Mouse (Mus musculus) bone marrow macrophage, adult 2 months (primary cell): ENCODE measurements around the gene Bnip3. TPM values are rescaled to one million over a fixed set of nuclear protein-coding genes. Genes with fewer than 3 reads are reported as not detected.

Experiments used
- H3K27ac ChIP-seq: 2 replicates; pipeline ENCODE4 v1.5.1; 2012; ENCODE audit warnings: low read depth, low read length; ENCODE audit not compliant: insufficient read depth
- H3K4me1 ChIP-seq: 2 replicates; pipeline ENCODE4 v1.6.1; 2012; ENCODE audit warnings: low read length; ENCODE audit not compliant: control insufficient read depth, insufficient read depth
- H3K4me3 ChIP-seq: 2 replicates; pipeline ENCODE4 v1.5.1; 2012; ENCODE audit warnings: mild to moderate bottlenecking, low read length, moderate library complexity; ENCODE audit not compliant: insufficient read depth
- CTCF ChIP-seq: IDR thresholded peaks from 2 replicates; pipeline ENCODE4 v1.5.1; 2012; ENCODE audit warnings: low read depth, mild to moderate bottlenecking, low read length, moderate library complexity
- POLR2A ChIP-seq: IDR thresholded peaks from 2 replicates; pipeline ENCODE4 v1.6.1; 2012; ENCODE audit warnings: mild to moderate bottlenecking, low read depth, low read length, borderline replicate concordance
- polyA plus RNA-seq: library from polyadenylated mRNA; stranded (reverse); fragments of >200 nt; gene quantifications from 2 replicates; pipeline ENCODE4 v1.2.4, GENCODE M21; 2012; ENCODE audit not compliant: missing spikeins, insufficient read depth, insufficient read length

Bnip3 gene
- polyA plus RNA-seq, 1 experiment, result 42.6 TPM

DNA sequence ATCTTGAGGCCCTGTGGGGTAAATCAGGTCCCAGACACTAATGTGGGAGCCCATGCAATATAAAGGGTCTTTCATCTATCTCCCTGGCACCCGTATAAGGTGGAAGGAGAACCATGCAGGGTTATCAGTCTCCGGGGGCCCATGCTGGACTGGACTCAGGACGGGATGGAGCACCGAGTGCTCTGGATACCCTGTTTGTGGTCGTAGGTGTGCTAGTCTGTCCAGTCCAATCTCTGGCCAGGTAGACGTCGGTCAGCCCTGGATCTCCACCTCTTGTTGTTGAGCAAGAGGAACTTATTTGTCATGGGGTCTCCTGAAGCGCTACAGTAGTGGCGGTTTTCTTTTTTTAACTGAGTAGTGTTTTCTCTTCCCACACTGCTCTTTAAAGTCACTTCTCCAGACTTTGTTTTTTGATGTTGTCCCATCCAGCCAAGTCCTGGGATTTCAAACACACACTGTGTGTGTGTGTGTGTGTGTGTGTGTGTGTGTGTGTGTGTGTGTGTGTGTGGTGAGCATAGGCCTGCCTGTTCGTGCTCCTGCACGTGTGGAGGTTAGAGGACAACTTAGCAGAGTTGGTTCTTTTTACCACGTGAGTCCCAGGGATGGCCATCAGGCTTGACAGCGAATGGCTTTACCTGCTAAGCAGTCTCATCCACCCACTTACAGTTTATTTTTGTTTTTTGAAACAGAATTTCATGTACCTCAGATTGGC lies 61.8 kb downstream of the Bnip3 start:
- Histone ChIP-seq H3K4me1 (peaks cover 18% of the 10 kb centered on the region), H3K27ac (no peak overlapping the region), H3K4me3 (peak overlapping the region; percentile 83)
- TF ChIP-seq CTCF (no peak), POLR2A (no peak)

DNA sequence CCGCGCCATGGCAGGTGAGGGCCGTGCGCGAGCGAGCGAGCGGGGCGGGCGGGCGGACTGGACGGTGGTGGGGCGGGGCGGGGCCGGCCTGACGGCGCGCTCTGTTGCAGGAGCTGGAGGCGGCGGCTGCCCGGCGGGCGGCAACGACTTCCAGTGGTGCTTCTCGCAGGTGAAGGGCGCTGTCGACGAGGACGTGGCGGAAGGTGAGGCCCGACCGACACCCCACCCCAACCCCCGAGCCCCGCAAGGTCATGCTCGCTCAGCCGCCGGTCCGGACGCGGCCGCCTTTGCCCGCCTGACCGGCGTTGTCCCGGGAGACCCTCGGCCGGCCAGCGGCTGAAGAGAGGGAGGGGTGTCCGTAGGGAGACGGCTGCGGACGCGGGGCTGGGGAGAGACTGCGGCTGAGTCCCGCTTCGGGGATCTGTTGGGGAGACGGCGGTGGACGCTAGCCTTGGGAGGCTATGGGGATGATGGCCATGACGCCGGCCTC lies 62.8 kb downstream of the Bnip3 start:
- Histone ChIP-seq H3K4me1 (peaks cover 18% of the 10 kb centered on the region), H3K27ac (no peak overlapping the region), H3K4me3 (peak overlapping the region; percentile 83)
- no peak for TF ChIP-seq POLR2A
- no peak for TF ChIP-seq CTCF

DNA sequence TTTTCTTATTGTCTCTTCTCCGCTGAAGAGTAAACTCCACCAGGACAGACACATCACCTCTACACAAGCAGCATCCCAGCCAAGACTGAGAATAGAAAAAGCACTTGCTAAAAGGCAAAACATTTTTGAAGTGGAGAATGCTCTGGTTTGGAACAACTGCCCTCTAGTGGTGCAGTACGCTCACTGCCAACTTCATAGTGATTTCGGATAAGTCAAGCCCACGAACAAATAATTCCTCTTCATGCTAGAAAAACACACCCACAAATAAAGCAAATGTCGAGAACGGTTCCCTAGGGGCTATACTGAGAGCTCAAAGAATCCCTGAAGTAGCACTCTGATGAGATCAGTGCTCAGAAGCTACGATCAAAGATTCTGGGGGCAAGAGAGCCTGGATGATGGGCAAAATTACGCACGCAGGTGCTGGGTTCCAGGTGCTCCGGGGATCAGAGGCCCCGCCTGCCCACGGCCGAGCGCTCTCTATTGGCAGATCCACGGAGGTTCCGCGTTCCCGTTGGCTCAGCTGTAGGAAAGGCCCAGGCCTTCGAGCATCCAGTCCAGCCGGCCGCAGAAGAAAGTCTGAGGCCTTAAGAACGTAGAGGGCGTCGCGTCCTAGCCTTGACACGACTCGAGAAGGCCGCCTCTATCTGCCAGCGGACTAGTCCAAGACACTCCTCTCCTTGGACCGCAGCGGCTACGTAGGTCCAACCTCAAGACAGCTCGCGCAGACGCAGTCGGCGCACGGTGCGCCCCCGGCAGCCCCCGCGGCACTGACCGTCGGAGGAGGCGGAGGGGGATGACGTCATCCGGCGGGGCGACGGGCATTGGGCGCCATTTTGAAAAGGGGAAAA lies 63.6 kb downstream of the Bnip3 start, which contains the start of the genes Ppp2r2d and Mapk1ip1:
Gene Ppp2r2d (plus strand): TSS at position 536 of the 848 bp plus-strand sequence.
Gene Mapk1ip1 (minus strand): TSS at position 730 of the 848 bp plus-strand sequence.
- Histone ChIP-seq H3K4me3 (peak within 1 kb of the TSS; percentile 83), H3K4me1 (peaks cover 21% of the 10 kb centered on the region), H3K27ac (peak within 1 kb of the TSS; percentile 78)
- TF ChIP-seq POLR2A (no peak), CTCF (no peak; the same call in 1 of the 2 replicates)

DNA sequence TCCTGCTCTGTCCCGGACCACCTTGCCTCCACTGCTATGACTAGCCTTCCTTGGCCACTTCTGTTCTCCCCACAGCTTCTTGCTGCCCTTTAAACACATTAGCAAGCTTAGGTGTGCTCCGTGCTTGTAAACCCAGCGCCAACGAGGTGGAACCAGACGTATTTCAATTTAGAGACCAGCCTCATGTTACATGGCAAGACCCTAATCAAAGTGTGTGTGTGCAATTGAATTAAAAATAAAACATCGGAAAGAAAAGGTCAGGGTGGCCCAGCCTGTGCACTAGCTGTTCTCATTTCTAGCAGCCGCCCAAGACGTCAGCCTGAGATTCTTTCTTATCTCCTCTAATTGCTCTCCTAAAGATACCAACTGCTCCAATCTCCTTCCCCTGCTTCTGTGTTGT lies 64.2 kb downstream of the Bnip3 start:
- Histone ChIP-seq H3K4me3 (peak overlapping the region; percentile 83), H3K4me1 (peaks cover 21% of the 10 kb centered on the region), H3K27ac (no peak overlapping the region; the same call in 1 of the 2 replicates)
- no peak for TF ChIP-seq POLR2A
- 0 out of 2 replicates have a peak, but pooled peaks have one; percentile 10 for TF ChIP-seq CTCF

DNA sequence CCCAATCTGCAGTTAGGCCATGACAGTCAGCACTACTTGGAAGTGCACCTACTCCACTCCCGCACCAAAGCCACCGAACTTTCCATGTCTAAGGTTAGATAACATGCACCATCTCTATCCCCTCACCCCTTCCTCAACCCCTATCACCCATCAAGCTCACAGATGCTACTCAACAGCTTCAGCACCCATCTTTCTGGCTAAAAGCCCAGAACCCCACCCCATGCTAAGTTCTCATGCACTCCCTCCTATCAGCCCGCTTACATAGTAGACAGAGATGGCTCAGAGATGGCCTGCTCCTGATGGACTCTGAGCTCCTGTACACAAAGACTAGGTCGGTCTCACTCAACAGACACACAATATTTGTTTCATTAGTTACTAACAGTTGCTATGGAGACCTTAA lies 65.9 kb downstream of the Bnip3 start:
- Histone ChIP-seq H3K4me1 (peaks cover 20% of the 10 kb centered on the region), H3K27ac (no peak overlapping the region), H3K4me3 (no peak overlapping the region)
- TF ChIP-seq CTCF, result no peak
- no peak for TF ChIP-seq POLR2A

DNA sequence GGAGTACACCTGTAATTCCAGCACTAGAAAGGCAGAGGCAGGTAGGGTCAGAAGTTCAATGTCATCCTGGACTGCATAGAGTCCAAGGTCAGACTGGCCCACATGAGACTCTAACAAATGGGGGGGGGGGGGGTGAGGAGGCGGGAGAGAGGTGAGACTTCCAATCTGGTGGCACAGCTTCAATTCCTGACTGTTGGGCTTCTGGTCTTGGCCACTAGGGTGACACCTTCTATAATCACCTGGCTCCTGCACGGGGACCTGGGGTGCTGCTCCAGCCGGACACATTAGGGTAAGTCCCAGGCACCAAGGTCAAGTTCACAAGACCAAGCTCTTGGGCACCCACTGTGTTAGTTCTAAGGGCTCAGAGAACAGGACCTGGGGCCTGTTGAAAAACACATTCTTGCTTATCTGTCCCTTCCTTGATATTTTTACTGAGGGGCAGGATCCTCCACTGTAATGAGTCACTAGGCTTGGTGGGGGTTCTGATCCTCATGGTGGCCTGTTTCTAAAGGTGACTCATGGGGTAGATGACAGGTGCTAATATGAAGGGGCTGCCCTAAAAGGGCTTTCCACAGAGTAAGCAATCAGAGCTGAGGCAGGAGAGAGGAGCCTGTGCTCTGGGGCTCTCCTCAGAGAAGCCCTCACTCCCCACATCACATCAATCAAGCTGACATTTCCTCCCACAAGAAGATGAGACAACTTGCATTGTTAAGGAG lies 67.7 kb downstream of the Bnip3 start:
- Histone ChIP-seq H3K27ac (no peak overlapping the region), H3K4me3 (no peak overlapping the region), H3K4me1 (peaks cover 11% of the 10 kb centered on the region)
- TF ChIP-seq POLR2A (no peak), CTCF (no peak)

Other genes starting within 250 kb of the Bnip3 start
- 27.2 and 29.5 TPM in 2 replicates for gene Ppp2r2d, start 63.4 kb downstream of the Bnip3 start, polyA plus RNA-seq
- gene Mapk1ip1, start 63.2 kb downstream of the Bnip3 start, polyA plus RNA-seq, result 29.4 and 30.7 TPM in 2 replicates
- gene Jakmip3, start 31.2 kb upstream of the Bnip3 start, polyA plus RNA-seq, result not detected in 2 replicates
- gene Dpysl4, start 176.5 kb upstream of the Bnip3 start, polyA plus RNA-seq, result not detected in 2 replicates